Mouse (Mus musculus): ENCODE results near the gene Agbl5. TPM values are rescaled to one million over a fixed set of nuclear protein-coding genes. Genes with fewer than 3 reads are reported as not detected.

Gene Agbl5
- polyA plus RNA-seq, 1 experiment from 2014 or later: 10.2 TPM

DNA sequence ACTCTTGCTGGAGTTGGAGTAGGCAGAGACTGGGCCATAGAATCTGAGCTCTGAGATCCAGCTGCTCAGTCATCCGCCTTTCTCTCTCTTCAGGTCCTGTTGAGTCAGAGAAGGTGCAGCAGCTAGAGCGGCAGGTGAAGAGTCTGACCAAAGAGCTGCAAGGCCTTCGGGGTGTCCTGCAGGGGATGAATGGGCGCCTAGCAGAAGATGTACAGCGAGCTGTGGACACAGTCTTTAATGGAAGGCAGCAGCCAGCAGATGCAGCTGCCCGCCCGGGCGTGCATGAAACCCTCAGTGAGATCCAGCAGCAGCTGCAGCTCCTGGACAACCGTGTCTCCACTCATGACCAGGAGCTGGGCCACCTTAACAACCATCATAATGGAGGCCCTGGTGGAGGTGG is 28.3 kb downstream of the Agbl5 start:
- Histone ChIP-seq H3K4me2 (replicated peaks; ENCODE audit: low read depth, low read length) (no peak overlapping the region), H3K4me3 (ENCODE audit: low read depth, low read length) (no peak overlapping the region), H3K27me3 (replicated peaks; ENCODE audit: insufficient read depth, low read length) (no peaks in the 10 kb centered on the region), H3K4me1 (ENCODE audit: insufficient read depth, low read depth, low read length) (peaks cover 13% of the 10 kb centered on the region), H3K27ac (ENCODE audit: low read length) (peak overlapping the region; percentile 77), H3K9ac (replicated peaks; ENCODE audit: low read depth) (no peak overlapping the region), H3K36me3 (ENCODE audit: insufficient read depth, low read length) (peaks cover 12% of the 10 kb centered on the region; the same call in 1 of the 2 replicates), H3K9me3 (ENCODE audit: low read length) (no peaks in the 10 kb centered on the region)
- TF ChIP-seq CTCF (IDR thresholded peaks at IDR 0.05): no peak
- TF ChIP-seq EP300 (IDR thresholded peaks at IDR 0.05): no peak
- DNase-seq (ENCODE audit: low spot score): no peak
- ATAC-seq: no peak
- WGBS: 90% methylated on average over 9 of the region's 9 CpGs

DNA sequence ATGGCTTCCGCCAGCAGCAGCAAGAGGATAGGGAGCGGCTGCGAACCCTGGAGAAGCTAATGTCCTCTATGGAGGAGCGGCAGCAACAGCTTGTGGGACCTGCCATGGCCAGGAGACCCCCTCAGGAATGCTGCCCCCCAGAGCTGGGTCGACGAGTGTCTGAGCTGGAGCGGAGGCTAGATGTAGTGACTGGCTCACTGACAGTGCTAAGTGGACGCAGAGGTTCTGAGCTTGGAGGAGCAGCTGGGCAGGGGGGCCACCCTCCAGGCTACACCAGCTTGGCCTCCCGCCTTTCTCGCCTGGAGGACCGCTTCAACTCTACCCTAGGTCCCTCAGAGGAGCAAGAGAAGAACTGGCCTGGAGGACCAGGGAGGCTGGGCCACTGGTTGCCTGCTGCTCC is 28.9 kb downstream of the Agbl5 start:
- no peak overlapping the region for H3K4me3 ChIP-seq (ENCODE audit: low read depth, low read length)
- no peak for DNase-seq (ENCODE audit: low spot score)
- WGBS: 94% methylated on average over 11 of the region's 11 CpGs
- TF ChIP-seq EP300 (IDR thresholded peaks at IDR 0.05) (no peak), CTCF (IDR thresholded peaks at IDR 0.05) (no peak)
- peaks cover 12% of the 10 kb centered on the region; the same call in 1 of the 2 replicates for H3K36me3 ChIP-seq (ENCODE audit: insufficient read depth, low read length)
- ATAC-seq: no peak
- H3K9me3 ChIP-seq (ENCODE audit: low read length): no peaks in the 10 kb centered on the region
- H3K27me3 ChIP-seq (replicated peaks; ENCODE audit: insufficient read depth, low read length): no peaks in the 10 kb centered on the region
- 0 out of 2 replicates have a peak overlapping the region, but pooled peaks have one; percentile 77 for H3K27ac ChIP-seq (ENCODE audit: low read length)
- H3K4me1 ChIP-seq (ENCODE audit: insufficient read depth, low read depth, low read length): peaks cover 18% of the 10 kb centered on the region
- H3K4me2 ChIP-seq (replicated peaks; ENCODE audit: low read depth, low read length): no peak overlapping the region
- H3K9ac ChIP-seq (replicated peaks; ENCODE audit: low read depth): no peak overlapping the region

DNA sequence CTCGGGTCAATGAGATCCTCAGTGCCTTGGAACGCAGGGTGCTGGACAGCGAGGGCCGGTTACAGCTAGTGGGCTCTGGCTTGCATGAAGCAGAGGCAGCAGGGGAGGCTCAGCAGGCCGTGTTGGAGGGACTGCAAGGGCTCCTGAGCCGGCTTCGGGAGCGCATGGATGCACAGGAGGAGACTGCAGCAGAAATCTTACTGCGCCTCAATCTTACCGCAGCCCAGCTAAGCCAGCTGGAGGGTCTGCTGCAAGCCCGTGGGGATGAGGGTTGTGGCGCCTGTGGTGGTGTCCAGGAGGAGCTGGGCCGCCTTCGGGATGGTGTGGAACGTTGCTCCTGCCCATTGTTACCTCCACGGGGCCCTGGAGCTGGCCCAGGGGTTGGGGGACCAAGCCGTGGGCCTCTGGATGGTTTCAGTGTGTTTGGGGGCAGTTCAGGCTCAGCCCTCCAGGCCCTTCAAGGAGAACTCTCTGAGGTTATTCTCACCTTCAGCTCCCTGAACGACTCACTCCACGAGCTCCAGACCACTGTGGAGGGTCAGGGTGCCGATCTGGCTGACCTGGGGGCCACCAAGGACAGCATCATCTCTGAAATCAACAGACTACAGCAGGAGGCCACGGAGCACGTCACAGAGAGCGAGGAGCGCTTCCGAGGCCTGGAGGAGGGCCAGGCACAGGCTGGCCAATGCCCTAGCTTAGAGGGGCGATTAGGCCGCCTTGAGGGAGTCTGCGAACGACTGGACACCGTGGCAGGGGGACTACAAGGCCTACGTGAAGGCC is 29.6 kb downstream of the Agbl5 start:
- Histone ChIP-seq H3K9ac (replicated peaks; ENCODE audit: low read depth) (no peak overlapping the region), H3K27ac (ENCODE audit: low read length) (no peak overlapping the region), H3K4me2 (replicated peaks; ENCODE audit: low read depth, low read length) (no peak overlapping the region), H3K4me1 (ENCODE audit: insufficient read depth, low read depth, low read length) (peaks cover 14% of the 10 kb centered on the region), H3K9me3 (ENCODE audit: low read length) (no peaks in the 10 kb centered on the region), H3K4me3 (ENCODE audit: low read depth, low read length) (no peak overlapping the region), H3K36me3 (ENCODE audit: insufficient read depth, low read length) (peaks cover 12% of the 10 kb centered on the region; the same call in 1 of the 2 replicates), H3K27me3 (replicated peaks; ENCODE audit: insufficient read depth, low read length) (no peaks in the 10 kb centered on the region)
- DNase-seq (ENCODE audit: low spot score) (no peak), ATAC-seq (no peak)
- TF ChIP-seq CTCF (IDR thresholded peaks at IDR 0.05) (no peak), EP300 (IDR thresholded peaks at IDR 0.05) (no peak)
- 87% methylated on average over 31 of the region's 31 CpGs for WGBS

DNA sequence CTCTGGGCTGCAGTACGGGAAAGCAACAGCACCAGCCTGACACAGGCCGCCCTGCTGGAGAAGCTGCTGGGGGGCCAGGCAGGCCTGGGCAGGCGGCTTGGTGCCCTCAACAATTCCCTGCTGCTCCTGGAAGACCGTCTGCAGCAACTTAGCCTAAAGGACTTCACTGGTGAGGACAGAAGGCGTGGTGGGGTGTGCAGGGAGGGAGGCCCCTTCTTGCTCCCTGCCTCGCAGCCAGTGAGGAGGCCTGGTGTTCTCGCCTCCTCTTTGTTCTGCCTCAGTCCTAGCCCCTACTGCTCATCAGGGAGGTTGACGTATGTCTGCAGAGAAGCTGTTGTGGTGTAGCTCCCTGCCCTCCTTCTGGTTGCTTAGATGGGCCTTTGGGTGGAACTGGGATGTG is 30.2 kb downstream of the Agbl5 start:
- Histone ChIP-seq H3K4me3 (ENCODE audit: low read depth, low read length) (no peak overlapping the region), H3K9me3 (ENCODE audit: low read length) (no peaks in the 10 kb centered on the region), H3K27me3 (replicated peaks; ENCODE audit: insufficient read depth, low read length) (no peaks in the 10 kb centered on the region), H3K4me2 (replicated peaks; ENCODE audit: low read depth, low read length) (no peak overlapping the region), H3K27ac (ENCODE audit: low read length) (no peak overlapping the region), H3K36me3 (ENCODE audit: insufficient read depth, low read length) (peaks cover 12% of the 10 kb centered on the region; the same call in 1 of the 2 replicates), H3K4me1 (ENCODE audit: insufficient read depth, low read depth, low read length) (peaks cover 13% of the 10 kb centered on the region), H3K9ac (replicated peaks; ENCODE audit: low read depth) (no peak overlapping the region)
- TF ChIP-seq CTCF (IDR thresholded peaks at IDR 0.05): no peak
- no peak for TF ChIP-seq EP300 (IDR thresholded peaks at IDR 0.05)
- WGBS: 93% methylated on average over 8 of the region's 8 CpGs
- DNase-seq (ENCODE audit: low spot score) (no peak), ATAC-seq (no peak)

DNA sequence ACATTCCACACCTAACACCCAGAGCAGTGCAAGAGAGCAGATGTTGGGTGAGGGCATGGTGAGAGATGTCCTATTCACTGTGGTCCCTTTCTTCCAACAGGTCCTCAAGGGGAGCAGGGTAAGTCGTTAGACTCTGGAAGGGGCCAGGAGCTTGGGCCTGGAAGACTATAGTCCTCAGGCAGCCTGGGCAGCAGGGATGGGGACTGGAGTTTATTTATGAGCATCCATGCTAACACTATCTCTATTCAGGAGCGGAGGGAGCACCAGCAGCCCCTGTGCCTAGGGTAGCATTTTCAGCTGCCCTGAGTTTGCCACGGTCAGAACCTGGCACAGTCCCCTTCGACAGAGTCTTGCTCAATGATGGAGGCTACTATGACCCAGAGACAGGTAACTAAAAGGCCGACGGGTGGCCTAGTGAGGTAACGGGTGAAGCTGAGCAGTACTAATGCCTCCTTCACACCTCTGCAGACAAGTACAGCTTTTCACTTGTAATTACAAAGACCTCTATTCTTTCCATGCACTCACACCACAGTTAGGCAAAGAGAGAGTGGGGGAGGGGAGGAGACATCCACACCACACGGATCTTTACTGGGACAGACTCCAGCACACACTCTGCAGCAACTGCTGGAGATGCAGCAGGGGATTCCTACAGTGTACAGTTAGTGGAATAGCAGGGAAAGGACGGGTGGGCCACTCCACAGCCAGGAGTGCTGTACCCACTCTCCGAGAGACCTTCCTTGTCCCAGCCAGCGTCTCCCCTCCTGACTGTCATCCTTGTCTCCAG is 31.5 kb downstream of the Agbl5 start:
- H3K27ac ChIP-seq (ENCODE audit: low read length): no peak overlapping the region
- WGBS: 60% methylated on average over 11 of the region's 11 CpGs
- ATAC-seq: no peak
- H3K4me3 ChIP-seq (ENCODE audit: low read depth, low read length): no peak overlapping the region
- peaks cover 12% of the 10 kb centered on the region; the same call in 1 of the 2 replicates for H3K36me3 ChIP-seq (ENCODE audit: insufficient read depth, low read length)
- H3K4me2 ChIP-seq (replicated peaks; ENCODE audit: low read depth, low read length): peak overlapping the region; percentile 75
- no peaks in the 10 kb centered on the region for H3K27me3 ChIP-seq (replicated peaks; ENCODE audit: insufficient read depth, low read length)
- H3K9me3 ChIP-seq (ENCODE audit: low read length): no peaks in the 10 kb centered on the region
- peak; percentile 43 for DNase-seq (ENCODE audit: low spot score)
- H3K4me1 ChIP-seq (ENCODE audit: insufficient read depth, low read depth, low read length): peaks cover 13% of the 10 kb centered on the region
- H3K9ac ChIP-seq (replicated peaks; ENCODE audit: low read depth): no peak overlapping the region
- TF ChIP-seq CTCF (IDR thresholded peaks at IDR 0.05): no peak; the same call in 1 of the 2 replicates
- no peak for TF ChIP-seq EP300 (IDR thresholded peaks at IDR 0.05)

DNA sequence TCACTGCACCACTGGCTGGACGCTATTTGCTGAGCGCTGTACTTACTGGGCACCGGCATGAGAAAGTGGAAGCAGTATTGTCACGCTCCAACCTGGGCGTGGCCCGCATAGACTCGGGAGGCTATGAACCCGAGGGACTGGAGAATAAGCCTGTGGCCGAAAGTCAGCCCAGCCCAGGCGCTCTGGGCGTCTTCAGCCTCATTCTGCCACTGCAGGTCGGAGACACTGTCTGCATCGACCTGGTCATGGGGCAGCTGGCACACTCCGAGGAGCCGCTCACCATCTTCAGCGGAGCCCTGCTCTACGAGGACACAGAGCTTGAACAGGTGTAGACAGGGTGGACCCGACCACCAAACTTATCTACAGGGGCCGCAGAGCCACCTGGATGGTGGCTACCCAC is 32.1 kb downstream of the Agbl5 start:
- WGBS: 60% methylated on average over 19 of the region's 19 CpGs
- H3K9me3 ChIP-seq (ENCODE audit: low read length): no peaks in the 10 kb centered on the region
- no peak overlapping the region for H3K27ac ChIP-seq (ENCODE audit: low read length)
- peaks cover 12% of the 10 kb centered on the region; the same call in 1 of the 2 replicates for H3K36me3 ChIP-seq (ENCODE audit: insufficient read depth, low read length)
- no peaks in the 10 kb centered on the region for H3K27me3 ChIP-seq (replicated peaks; ENCODE audit: insufficient read depth, low read length)
- H3K9ac ChIP-seq (replicated peaks; ENCODE audit: low read depth): no peak overlapping the region
- TF ChIP-seq EP300 (IDR thresholded peaks at IDR 0.05) (no peak), CTCF (IDR thresholded peaks at IDR 0.05) (no peak)
- H3K4me2 ChIP-seq (replicated peaks; ENCODE audit: low read depth, low read length): peak overlapping the region; percentile 75
- peak overlapping the region; percentile 65; the same call in 1 of the 2 replicates for H3K4me3 ChIP-seq (ENCODE audit: low read depth, low read length)
- DNase-seq (ENCODE audit: low spot score) (peak; percentile 37), ATAC-seq (no peak)
- H3K4me1 ChIP-seq (ENCODE audit: insufficient read depth, low read depth, low read length): peaks cover 7% of the 10 kb centered on the region
